Mouse (Mus musculus): ENCODE measurements around the gene B3gat3. TPM values are rescaled to one million over a fixed set of nuclear protein-coding genes. Genes with fewer than 3 reads are reported as not detected.
"Not testable (repeated sequence)": the region's sequence is repeated elsewhere in the genome, so short reads cannot be mapped to it uniquely, and the experiment has no call there.

B3gat3 gene
- polyA plus RNA-seq, 2 experiments from 2014 or later: 18.4 to 19.6 TPM

DNA sequence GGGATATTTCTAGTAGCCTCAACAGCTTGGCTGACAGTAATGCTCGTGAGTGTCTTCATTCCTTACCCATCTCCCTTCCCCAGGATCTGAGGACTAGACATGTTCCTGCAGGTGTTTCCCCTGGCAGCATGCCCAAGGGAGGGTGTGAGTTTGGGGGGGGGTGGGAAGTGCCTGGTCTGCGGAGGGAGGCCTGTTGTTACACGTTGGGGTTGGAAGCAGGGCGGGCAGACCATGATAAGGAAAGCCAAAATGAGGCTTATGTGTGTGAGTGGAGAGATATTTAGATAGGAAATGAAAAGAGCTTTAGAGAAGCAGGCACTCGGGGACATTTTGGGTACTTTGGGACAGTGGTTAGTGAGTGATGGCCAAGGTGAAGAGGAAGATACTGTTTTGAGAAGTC is 23.9 kb downstream of the B3gat3 start:
- ATAC-seq: no peak

DNA sequence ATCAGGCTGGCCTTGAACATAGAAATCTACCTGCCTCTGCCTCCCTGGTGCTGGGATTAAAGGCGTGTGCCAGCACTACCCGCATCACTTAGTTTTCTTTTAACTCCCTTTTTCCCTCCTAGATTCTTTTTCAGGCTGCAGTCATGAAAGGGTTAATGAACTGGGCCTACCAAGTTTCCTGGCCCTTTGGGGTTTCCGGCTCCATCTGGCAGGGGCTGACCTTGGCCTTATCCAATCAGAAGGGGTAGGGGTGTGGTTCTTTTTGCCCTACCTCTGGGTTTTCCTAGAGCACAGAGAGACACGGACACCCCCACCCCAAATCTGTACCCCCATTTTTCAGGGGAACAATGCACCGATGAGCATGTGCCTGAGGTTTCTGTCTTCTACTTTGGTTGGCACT is 24.6 kb downstream of the B3gat3 start:
- ATAC-seq: no peak

DNA sequence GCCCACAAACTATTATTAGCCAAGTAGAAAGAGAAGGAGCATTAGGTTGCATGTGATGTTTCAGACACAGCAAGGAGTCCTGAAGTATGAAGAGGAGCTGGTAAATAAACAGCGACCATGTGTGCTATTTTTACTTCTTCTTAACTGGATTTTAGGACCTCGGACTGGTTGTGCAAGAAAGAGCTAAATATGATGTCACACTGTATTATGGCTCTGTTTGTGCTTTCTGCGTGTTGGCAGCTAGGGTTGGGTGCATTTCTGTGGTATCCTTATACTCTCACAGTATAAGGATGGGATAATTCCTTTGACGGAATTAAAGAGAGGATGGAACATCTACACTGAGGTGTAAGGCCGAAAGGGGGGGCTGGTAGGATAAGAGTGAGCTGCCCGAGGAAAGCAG is 25.1 kb downstream of the B3gat3 start:
- no peak for ATAC-seq

DNA sequence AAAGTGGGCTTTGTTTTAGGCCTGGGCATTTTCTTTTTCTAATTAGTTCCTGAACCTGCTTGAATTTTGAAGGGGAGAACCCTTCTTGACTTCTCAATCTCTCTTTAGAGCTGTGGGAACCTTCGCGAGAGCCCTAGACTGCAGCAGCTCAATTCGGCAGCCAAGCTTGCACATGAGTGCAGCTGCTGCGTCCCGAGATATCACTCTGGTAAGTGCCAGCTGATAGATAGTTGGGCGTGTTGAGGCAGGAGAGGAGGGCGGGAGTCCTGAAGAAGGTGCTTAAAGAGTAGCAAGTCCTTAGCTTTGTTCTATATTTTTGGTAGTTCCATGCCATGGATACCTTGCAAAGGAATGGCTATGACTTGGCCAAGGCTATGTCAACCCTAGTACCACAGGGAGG is 26.8 kb downstream of the B3gat3 start:
- no peak for ATAC-seq

DNA sequence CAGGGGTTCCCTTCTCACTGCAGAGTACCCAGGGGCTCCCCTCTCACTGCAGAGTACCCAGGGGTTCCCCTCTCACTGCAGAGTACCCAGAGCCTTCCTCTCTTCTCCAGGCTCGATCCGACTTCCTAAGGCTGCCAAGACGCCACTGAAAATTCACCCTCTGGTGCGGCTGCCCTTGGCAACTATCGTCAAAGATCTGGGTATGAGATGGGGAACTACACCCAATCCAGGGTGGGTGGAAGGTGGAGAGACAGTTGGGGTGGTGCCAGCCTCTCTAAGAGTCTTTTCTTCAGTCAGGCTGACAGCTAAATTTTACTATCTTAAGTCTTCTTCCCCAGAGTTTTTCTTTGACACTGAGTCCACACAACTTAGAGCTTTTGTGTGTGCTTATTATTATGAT is 30.0 kb downstream of the B3gat3 start:
- ATAC-seq: no peak

DNA sequence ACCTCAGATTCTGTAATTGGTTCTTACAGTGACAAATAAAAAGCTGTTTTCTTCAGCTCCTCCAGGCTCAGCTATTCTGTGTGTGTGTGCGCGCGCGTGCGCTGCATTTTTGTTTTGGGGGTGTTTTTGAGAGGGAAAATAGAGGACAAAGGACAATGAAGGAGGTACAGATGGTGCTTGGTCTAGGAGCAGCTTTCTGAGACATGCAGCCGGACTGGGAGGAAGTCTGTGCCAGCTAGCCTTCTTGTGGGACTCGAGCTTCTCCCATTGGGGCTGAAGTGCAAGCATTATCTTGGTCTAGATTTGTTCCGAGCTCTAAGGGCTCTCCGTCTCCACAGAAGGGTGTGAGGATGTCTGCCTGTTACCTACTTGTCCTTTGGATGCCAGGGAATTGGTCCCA is 32.1 kb downstream of the B3gat3 start:
- no peak for ATAC-seq

DNA sequence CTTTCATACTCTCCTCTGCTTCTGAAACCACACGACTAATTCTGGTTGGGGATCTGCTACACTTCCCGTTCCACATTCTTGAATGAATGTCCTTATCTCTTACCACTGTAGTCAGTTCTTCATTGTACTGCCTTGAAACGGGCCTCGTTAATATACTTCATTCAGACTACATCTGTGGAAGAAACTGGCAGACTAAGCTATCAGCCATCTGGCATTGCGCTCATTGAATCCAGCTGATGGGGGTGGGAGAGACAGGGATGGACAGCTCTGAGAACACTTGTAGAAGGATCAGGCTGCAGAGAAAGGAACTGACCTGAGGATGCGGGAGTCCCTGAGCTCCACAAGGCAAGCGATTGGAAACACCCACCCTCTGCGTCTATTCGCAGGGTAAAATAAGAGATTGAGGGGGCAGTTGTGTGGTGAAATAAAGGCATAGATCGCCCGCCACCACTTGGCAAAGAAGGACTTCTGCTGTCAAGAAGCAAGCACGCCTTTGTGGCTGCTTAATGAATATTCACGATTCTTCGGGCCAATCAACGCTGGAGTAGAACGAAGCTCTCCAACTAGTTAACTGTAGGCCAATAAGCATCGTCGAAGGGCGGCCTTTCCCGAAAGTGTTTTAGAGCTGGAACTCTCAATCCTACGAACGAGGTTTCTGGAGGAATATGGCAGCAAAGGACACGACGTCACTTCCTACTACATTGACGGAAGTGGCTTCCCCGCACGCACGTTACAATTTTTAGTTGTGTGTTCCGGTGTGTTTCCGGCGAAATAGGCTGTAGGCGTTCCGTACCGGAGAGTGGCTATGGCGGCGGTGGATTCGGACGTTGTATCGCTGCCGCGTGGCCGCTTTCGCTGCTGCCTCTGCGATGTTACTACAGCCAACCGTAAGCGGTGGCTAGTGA is 33.2 kb downstream of the B3gat3 start, which contains the start of gene Tut1:
Tut1 (plus strand) TSS at position 713 of the 905 bp plus-strand sequence.
- ATAC-seq: peak; percentile 96

DNA sequence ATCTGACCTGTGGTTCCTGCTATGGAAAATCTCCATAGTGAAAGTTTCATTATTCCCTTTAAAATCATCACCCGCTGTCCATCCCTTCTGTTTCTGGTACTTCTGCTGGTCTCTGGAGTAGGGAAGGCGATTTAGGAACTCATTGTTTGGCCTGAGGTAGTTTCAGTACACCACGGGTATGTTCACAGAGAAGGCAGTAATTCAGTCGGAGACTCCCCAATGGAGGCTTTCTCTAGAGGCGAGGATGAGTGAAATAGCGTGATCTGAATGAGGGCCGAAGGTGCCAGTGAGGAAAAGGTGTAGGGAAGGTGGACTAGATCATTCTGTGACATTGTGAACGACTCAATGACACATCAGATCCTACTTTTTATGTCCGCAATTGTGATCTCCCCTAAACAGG is 34.0 kb downstream of the B3gat3 start:
- no peak for ATAC-seq

DNA sequence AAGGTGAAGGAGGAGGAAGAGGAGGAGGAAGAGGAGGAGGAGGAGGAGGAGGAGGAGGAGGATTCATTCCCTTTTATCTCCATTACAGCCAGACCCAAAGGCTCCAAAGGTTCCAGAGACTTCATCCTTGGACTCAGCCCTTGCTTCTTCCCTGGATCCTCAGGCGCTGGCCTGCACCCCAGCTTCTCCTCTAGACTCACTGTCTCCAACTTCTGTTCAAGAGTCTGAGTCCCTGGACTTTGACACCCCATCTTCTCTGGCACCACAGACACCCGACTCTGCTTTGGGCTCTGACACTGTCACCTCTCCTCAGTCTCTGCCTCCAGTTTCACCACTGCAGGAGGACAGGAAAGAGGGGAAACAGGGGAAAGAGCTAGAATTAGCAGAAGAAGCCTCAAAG is 42.1 kb downstream of the B3gat3 start:
- no peak for ATAC-seq

DNA sequence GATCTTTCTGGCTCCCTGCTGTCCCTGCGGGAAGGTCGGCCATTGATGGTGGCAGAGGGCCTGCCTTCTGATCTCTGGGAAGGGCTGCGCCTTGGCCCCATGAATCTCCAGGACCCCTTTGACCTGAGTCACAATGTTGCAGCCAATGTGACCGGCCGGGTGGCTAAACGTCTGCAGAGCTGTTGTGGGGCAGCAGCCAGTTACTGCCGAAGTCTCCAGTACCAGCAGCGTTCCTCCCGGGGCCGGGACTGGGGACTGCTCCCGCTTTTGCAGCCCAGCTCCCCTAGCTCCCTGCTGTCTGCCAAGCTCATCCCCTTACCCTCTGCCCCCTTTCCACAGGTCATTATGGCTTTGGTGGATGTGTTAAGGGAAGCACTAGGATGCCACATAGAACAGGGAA is 44.9 kb downstream of the B3gat3 start:
- ATAC-seq: no peak

DNA sequence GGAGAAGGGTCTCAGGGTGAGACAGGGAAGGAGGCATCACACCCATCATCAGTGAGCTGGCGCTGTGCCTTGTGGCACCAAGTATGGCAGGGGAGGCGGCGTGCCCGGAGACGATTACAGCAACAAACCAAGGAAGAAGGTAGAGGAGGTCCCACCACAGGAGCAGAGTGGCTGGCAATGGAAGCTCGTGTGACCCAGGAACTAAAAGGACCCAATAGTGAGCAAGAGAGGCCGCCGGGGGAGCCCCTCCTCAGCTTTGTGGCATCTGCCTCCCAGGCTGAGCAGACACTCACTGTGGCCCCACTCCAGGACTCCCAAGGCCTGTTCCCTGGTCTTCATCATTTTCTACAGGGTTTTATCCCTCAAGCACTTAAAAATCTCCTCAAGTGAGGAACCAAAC is 45.6 kb downstream of the B3gat3 start:
- ATAC-seq: no peak

DNA sequence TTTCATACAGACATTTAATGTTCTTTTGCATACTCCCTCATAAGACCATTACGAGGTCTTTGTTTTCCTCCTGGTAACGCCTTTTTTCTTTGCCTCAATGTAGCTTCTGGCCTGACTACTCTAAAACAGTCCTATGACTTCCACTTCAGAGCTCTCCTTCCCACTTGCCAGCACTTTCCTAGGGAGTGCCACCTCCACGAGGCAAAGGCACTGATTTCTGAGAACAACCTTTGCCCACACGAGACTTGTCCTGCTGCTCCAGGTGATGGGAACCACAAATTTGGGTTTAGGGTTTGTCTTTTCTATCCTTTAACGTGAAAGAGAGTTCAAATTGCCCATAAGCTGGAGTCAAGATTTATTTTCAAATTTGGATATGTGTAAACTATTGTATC is 46.0 kb downstream of the B3gat3 start:
- no peak for ATAC-seq

DNA sequence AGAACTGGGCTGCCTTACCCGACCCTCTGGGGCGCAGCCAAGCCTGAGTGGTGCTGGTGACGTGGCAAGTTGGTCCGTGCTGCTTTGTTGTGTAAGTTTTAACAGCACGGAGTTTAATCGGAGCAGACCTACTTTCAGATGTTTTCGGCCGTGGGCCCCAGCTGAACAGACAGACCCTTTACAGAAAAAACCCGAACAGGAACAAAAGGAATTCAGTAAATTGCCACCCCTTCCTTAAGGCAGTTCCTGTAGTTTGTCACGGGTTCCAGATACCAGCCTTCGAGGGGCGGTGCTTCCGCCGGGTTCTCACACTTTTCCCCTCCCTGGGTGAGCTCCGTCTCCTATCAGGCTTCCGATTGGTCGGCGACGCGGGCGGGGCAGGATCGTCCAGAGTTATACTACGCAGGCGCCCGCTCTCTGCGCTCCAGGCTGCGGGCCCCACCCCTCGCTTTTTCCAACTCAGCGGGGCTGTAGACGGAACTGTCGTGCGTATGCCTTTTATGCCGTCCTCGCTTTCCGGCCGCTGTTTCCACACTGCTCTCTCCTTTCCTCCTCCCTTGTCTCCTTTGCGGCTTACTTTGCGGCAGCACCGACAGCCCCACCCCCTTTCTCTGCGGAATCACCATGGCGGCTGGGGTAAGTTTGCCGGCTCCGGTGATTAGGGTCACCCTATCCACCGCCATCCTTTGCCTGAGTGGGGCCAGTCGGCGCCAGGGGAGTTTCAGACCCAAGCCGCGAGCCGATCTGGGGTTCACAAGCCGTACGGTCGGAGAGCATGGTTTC is 46.6 kb downstream of the B3gat3 start, which contains the start of gene Eef1g:
Eef1g (plus strand) TSS at position 452 of the 783 bp plus-strand sequence.
- ATAC-seq: peak; percentile 96

DNA sequence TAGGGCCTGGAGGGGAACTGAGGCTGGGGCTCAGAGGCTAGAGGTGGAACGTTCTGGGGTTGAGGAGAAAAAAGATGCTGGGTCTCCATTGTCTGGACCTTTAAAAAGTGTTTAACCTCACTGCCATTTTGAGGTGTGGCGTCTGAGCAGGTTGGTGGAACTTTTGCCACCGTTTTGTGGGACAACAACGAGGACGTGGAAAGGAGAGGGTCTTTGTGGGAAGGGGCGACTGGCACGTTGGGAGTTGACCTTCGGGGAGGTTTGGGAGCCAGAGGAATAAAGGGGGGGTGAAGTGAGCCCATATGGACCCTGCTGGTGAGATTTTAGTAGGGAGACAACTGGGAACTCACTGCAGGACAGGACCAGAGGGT is 47.2 kb downstream of the B3gat3 start:
- no peak for ATAC-seq

DNA sequence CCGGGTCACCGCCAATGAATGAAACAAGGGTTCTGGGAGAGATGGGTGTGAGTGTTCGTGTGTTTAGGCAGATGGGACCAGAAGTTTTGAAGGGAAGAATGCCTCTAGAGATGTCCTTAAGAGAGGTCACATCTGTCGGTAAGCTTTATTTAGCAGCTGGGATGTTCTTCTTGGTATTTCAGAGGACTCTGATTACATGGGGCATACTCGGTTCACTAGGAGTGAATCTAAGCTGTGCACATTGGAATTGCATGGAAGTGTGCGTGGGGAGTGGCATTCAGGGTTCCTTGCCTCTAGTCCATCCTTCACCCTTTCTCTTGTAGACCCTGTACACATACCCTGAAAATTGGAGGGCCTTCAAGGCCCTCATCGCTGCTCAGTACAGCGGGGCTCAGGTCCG is 47.7 kb downstream of the B3gat3 start:
- ATAC-seq: no peak

DNA sequence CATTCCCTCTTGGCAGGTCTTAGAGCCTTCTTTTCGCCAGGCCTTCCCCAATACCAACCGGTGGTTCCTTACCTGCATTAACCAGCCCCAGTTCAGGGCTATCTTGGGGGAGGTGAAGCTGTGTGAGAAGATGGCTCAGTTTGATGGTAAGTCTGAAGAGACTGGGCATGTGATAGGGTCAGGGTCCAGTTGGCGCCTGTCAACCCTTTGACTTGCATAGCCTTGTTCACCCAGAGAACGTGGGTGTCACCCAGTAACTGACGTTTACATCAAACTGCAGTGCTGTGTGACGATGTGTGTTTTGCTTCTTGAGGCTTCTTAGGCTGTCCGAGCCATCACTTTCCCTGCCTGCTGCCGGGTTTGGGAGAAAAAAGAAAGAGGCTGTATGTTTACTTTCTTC is 52.3 kb downstream of the B3gat3 start:
- not testable (repeated sequence) for ATAC-seq

DNA sequence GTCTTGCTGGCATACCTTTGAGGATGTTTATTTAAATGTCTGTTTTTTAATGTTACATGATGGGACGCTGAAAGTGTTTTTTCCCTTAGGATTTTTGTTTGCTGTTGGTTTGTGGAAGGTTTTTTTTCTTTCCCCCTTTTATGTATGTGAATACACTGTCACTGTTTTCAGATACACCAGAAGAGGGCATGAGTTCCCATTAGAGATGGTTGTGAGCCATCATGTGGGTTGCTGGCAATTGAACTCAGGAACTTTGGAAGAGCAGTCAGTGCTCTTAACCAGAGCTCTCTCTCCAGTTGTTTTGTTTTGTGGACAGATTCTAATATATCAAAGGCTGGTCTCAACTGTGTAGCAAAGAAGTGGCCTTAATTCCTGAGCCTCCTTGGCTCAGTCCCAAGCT is 54.5 kb downstream of the B3gat3 start:
- no peak for ATAC-seq

DNA sequence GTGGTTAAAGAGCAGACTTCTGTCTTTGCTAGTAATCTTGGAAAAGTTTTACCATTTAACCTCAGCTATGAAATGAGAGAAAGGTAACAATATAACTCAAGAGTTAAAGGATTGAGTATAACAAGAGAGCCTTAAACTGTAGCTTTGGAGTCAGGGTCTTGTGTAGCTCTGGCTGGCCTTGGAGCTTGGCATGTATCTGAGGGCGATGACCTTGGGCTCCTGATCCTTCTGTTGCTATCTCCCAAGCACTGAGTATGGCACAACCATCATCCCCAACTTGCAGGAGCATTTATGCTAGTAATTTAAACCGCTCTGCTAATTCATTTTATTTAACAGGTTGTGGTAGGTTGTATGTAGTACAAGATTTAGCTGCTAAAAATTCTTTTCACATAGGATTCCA is 55.3 kb downstream of the B3gat3 start:
- ATAC-seq: no peak

DNA sequence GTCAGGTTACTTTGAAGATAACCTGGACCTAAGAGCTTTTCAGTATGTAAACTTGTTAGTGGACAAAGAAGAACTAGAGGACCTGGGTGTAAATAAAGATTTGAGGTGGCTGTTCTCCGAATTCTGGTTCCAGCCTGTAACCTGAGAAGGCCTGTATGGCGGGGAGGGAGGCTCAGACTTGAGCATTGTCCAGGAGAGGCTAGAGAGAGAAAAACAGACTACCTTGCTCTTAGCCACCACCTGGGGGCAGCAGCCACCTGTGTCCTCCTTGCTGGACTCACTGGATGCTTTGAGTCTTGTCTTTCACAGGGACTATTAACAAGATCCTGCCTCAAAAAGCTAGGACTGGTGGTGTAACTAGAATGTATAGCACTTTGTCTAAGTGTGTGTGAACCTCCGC is 56.4 kb downstream of the B3gat3 start:
- ATAC-seq: peak; percentile 74

All from CD4-positive, CD25-positive, alpha-beta regulatory T cell, adult 4 months (primary cell).